Mouse (Mus musculus) retina, postnatal 7 days (tissue): ENCODE measurements around the gene Slc38a2.

ENCODE experiments used
- DNase-seq: peaks from one replicate; pipeline ENCODE4 v3.0.0-alpha.2; 2012; ENCODE audit warnings: low read depth, low spot score

The Slc38a2 gene

GRCm38 (mm10) chr15:96699521-96700511, at the start of gene Slc38a2:
Slc38a2 (minus strand) TSS chr15:96699730.
- DNase-seq = peak; percentile 68

- no peak for DNase-seq
Observed at GRCm38 (mm10) chr15:96749101-96749500, 49.6 kb upstream of the Slc38a2 start.

GRCm38 (mm10) chr15:96747551-96747950, 48.0 kb upstream of the Slc38a2 start:
- no peak for DNase-seq

- no peak for DNase-seq
Observed at GRCm38 (mm10) chr15:96746986-96747385, 47.5 kb upstream of the Slc38a2 start.

- DNase-seq = no peak
Observed at GRCm38 (mm10) chr15:96745299-96745698, 45.8 kb upstream of the Slc38a2 start.

GRCm38 (mm10) chr15:96744882-96745296, 45.4 kb upstream of the Slc38a2 start:
- DNase-seq = no peak

- no peak for DNase-seq
Observed at GRCm38 (mm10) chr15:96744153-96744881, 44.8 kb upstream of the Slc38a2 start.

- no peak for DNase-seq
Observed at GRCm38 (mm10) chr15:96743257-96743656, 43.7 kb upstream of the Slc38a2 start.

- no peak for DNase-seq
Observed at GRCm38 (mm10) chr15:96742591-96743241, 43.2 kb upstream of the Slc38a2 start.

GRCm38 (mm10) chr15:96740865-96741561, 41.5 kb upstream of the Slc38a2 start:
- DNase-seq = no peak

GRCm38 (mm10) chr15:96740091-96740490, 40.6 kb upstream of the Slc38a2 start:
- no peak for DNase-seq

GRCm38 (mm10) chr15:96736663-96737385, 37.3 kb upstream of the Slc38a2 start:
- no peak for DNase-seq

- DNase-seq = no peak
Observed at GRCm38 (mm10) chr15:96735562-96736160, 36.1 kb upstream of the Slc38a2 start.

GRCm38 (mm10) chr15:96734423-96734822, 34.9 kb upstream of the Slc38a2 start:
- no peak for DNase-seq

GRCm38 (mm10) chr15:96730416-96730815, 30.9 kb upstream of the Slc38a2 start:
- no peak for DNase-seq

- DNase-seq = no peak
Observed at GRCm38 (mm10) chr15:96729785-96730184, 30.3 kb upstream of the Slc38a2 start.

GRCm38 (mm10) chr15:96728993-96729392, 29.5 kb upstream of the Slc38a2 start:
- no peak for DNase-seq

- DNase-seq = no peak
Observed at GRCm38 (mm10) chr15:96728346-96728745, 28.8 kb upstream of the Slc38a2 start.

- no peak for DNase-seq
Observed at GRCm38 (mm10) chr15:96724506-96724905, 25.0 kb upstream of the Slc38a2 start.

- no peak for DNase-seq
Observed at GRCm38 (mm10) chr15:96722228-96722627, 22.7 kb upstream of the Slc38a2 start.
